Mouse (Mus musculus): ENCODE data around the gene Nfe2l1.

- TF ChIP-seq POLR2A (IDR thresholded peaks at IDR 0.05; ENCODE audit: low read depth, low read length) (peak; percentile 61), CTCF (IDR thresholded peaks at IDR 0.05; ENCODE audit: extremely low read depth, insufficient read depth, insufficient read length, insufficient replicate concordance) (no peak)
Observed at GRCm38 (mm10) chr11:96788871-96789795, 40.6 kb downstream of the Nfe2l1 start, which contains the start of gene Cbx1.
